Mouse (Mus musculus) embryonic facial prominence, embryonic 11.5 days (tissue): Measurements from ENCODE around the gene Ccdc124. TPM values are rescaled to one million over a fixed set of nuclear protein-coding genes. Genes with fewer than 3 reads are reported as not detected.

Experiments used
- ATAC-seq: fragments of 200-750 bp; cut with Nextera tagmentation; replicated peaks from 2 replicates; pipeline ENCODE4 v1.8.0; 2017; ENCODE audit warnings: low read depth; ENCODE audit not compliant: insufficient number of reproducible peaks, low FRiP score, low TSS enrichment
- DNase-seq: peaks from one replicate; pipeline ENCODE4 v3.0.0-alpha.2; 2015; ENCODE audit warnings: low spot score
- H3K27ac ChIP-seq: fragments of 300-500 bp; sonication (generic); replicated peaks from 2 replicates; pipeline ENCODE4 v1.5.1; 2014; ENCODE audit warnings: mild to moderate bottlenecking, low read depth, low read length, control low read depth
- H3K27me3 ChIP-seq: fragments of 300-500 bp; sonication (generic); 2 replicates; pipeline ENCODE4 v1.6.1; 2014; ENCODE audit warnings: mild to moderate bottlenecking, low read length, moderate library complexity, mixed read lengths; ENCODE audit not compliant: control insufficient read depth, insufficient read depth
- H3K36me3 ChIP-seq: fragments of 300-500 bp; sonication (generic); replicated peaks from 2 replicates; pipeline ENCODE4 v1.6.1; 2014; ENCODE audit warnings: low read depth, mild to moderate bottlenecking, low read length, moderate library complexity, mixed read lengths; ENCODE audit not compliant: control insufficient read depth, insufficient read depth
- H3K4me1 ChIP-seq: fragments of 300-500 bp; sonication (generic); 2 replicates; pipeline ENCODE4 v1.6.1; 2014; ENCODE audit warnings: low read length, mixed read lengths; ENCODE audit not compliant: control insufficient read depth, insufficient read depth
- H3K4me2 ChIP-seq: fragments of 300-500 bp; sonication (generic); 2 replicates; pipeline ENCODE4 v1.6.1; 2014; ENCODE audit warnings: low read depth, mild to moderate bottlenecking, control low read depth, low read length, moderate library complexity
- H3K4me3 ChIP-seq: fragments of 300-500 bp; sonication (generic); 2 replicates; pipeline ENCODE4 v1.5.1; 2014; ENCODE audit warnings: low read depth, low read length, control low read depth
- H3K9ac ChIP-seq: fragments of 300-500 bp; sonication (generic); replicated peaks from 2 replicates; pipeline ENCODE4 v1.6.1; 2014; ENCODE audit warnings: mild to moderate bottlenecking, control low read depth, low read length
- H3K9me3 ChIP-seq: fragments of 300-500 bp; sonication (generic); replicated peaks from 2 replicates; pipeline ENCODE4 v1.6.1; 2016; ENCODE audit warnings: mild to moderate bottlenecking, low read length, inconsistent platforms, mixed read lengths; ENCODE audit not compliant: control insufficient read depth
- WGBS: fragments of 180-500 bp; shearing (Covaris S2); extraction: QIAGEN DNeasy Blood & Tissue Kit; methylation state at CpG from one replicate; pipeline ENCODE4 v1.1.7; 2014; 5-methylcytosine and 5-hydroxymethylcytosine counted together
- polyA plus RNA-seq: library from polyadenylated mRNA; unstranded; fragments of >200 nt; fragmentation: Nextera tagmentation; extraction: Ambion mirVana; gene quantifications from 2 replicates; pipeline ENCODE4 v1.2.1, GENCODE M21; 2014

The Ccdc124 gene
- polyA plus RNA-seq, 1 experiment from 2014 or later, result 150 TPM

- no peak overlapping the region for H3K4me3 ChIP-seq
- WGBS, result 88% methylated on average over 2 of the region's 2 CpGs
- H3K4me2 ChIP-seq, result no peak overlapping the region
- no peaks in the 10 kb centered on the region for H3K36me3 ChIP-seq
- no peaks in the 10 kb centered on the region; the same call in 1 of the 2 replicates for H3K4me1 ChIP-seq
- no peak for DNase-seq
- no peak overlapping the region for H3K9ac ChIP-seq
- no peak overlapping the region for H3K27ac ChIP-seq
- no peaks in the 10 kb centered on the region for H3K9me3 ChIP-seq
- ATAC-seq, result no peak
- H3K27me3 ChIP-seq, result no peaks in the 10 kb centered on the region
These were observed 19.9 kb downstream of the Ccdc124 start for GRCm38 (mm10) chr8:70853863-70854262.

- no peaks in the 10 kb centered on the region for H3K36me3 ChIP-seq
- H3K27me3 ChIP-seq, result no peaks in the 10 kb centered on the region
- H3K27ac ChIP-seq, result no peak overlapping the region
- no peaks in the 10 kb centered on the region for H3K9me3 ChIP-seq
- H3K9ac ChIP-seq, result no peak overlapping the region
- H3K4me2 ChIP-seq, result no peak overlapping the region
- DNase-seq, result no peak
- H3K4me3 ChIP-seq, result no peak overlapping the region
- ATAC-seq, result no peak
- WGBS, result 90% methylated on average over 41 of the region's 41 CpGs
- H3K4me1 ChIP-seq, result no peaks in the 10 kb centered on the region; the same call in 1 of the 2 replicates
These were observed 21.0 kb downstream of the Ccdc124 start for GRCm38 (mm10) chr8:70852595-70853231.

- Histone ChIP-seq H3K36me3 (no peaks in the 10 kb centered on the region), H3K4me1 (no peaks in the 10 kb centered on the region), H3K4me2 (no peak overlapping the region), H3K4me3 (no peak overlapping the region), H3K9me3 (no peaks in the 10 kb centered on the region), H3K9ac (no peak overlapping the region), H3K27ac (no peak overlapping the region), H3K27me3 (no peaks in the 10 kb centered on the region)
- 61% methylated on average over 6 of the region's 6 CpGs for WGBS
- no peak for DNase-seq
- no peak for ATAC-seq
These were observed 21.9 kb downstream of the Ccdc124 start for GRCm38 (mm10) chr8:70851837-70852236.

GRCm38 (mm10) chr8:70850947-70851346 is 22.8 kb downstream of the Ccdc124 start:
- no peak overlapping the region for H3K9ac ChIP-seq
- DNase-seq (no peak), ATAC-seq (no peak)
- no peaks in the 10 kb centered on the region for H3K36me3 ChIP-seq
- H3K9me3 ChIP-seq, result no peaks in the 10 kb centered on the region
- 85% methylated on average over 4 of the region's 4 CpGs for WGBS
- H3K27ac ChIP-seq, result no peak overlapping the region
- H3K4me1 ChIP-seq, result no peaks in the 10 kb centered on the region
- H3K27me3 ChIP-seq, result no peaks in the 10 kb centered on the region
- H3K4me2 ChIP-seq, result no peak overlapping the region
- H3K4me3 ChIP-seq, result no peak overlapping the region

- no peak for DNase-seq
- H3K4me2 ChIP-seq, result no peak overlapping the region
- ATAC-seq, result no peak
- 77% methylated on average over 7 of the region's 7 CpGs for WGBS
- H3K9me3 ChIP-seq, result no peaks in the 10 kb centered on the region
- H3K4me1 ChIP-seq, result no peaks in the 10 kb centered on the region
- no peaks in the 10 kb centered on the region for H3K27me3 ChIP-seq
- H3K36me3 ChIP-seq, result no peaks in the 10 kb centered on the region
- no peak overlapping the region for H3K9ac ChIP-seq
- no peak overlapping the region for H3K4me3 ChIP-seq
- no peak overlapping the region for H3K27ac ChIP-seq
These were observed 23.4 kb downstream of the Ccdc124 start for GRCm38 (mm10) chr8:70850132-70850845.

- WGBS, result 84% methylated on average over 3 of the region's 3 CpGs
- Histone ChIP-seq H3K4me3 (no peak overlapping the region), H3K36me3 (no peaks in the 10 kb centered on the region), H3K27me3 (no peaks in the 10 kb centered on the region), H3K9ac (no peak overlapping the region), H3K27ac (no peak overlapping the region), H3K9me3 (no peaks in the 10 kb centered on the region), H3K4me1 (no peaks in the 10 kb centered on the region), H3K4me2 (no peak overlapping the region)
- DNase-seq (no peak), ATAC-seq (no peak)
These were observed 24.3 kb downstream of the Ccdc124 start for GRCm38 (mm10) chr8:70849333-70849990.

- no peaks in the 10 kb centered on the region for H3K27me3 ChIP-seq
- H3K9ac ChIP-seq, result no peak overlapping the region
- H3K4me2 ChIP-seq, result no peak overlapping the region
- H3K9me3 ChIP-seq, result no peaks in the 10 kb centered on the region
- no peak overlapping the region for H3K27ac ChIP-seq
- DNase-seq (no peak), ATAC-seq (no peak)
- H3K36me3 ChIP-seq, result no peaks in the 10 kb centered on the region
- 54% methylated on average over 15 of the region's 15 CpGs for WGBS
- no peaks in the 10 kb centered on the region; the same call in 1 of the 2 replicates for H3K4me1 ChIP-seq
- no peak overlapping the region for H3K4me3 ChIP-seq
These were observed 27.2 kb downstream of the Ccdc124 start for GRCm38 (mm10) chr8:70846371-70847154.
